Mouse (Mus musculus): ENCODE measurements around the gene Pdgfc.
"Not testable (repeated sequence)": the region's sequence is repeated elsewhere in the genome, so short reads cannot be mapped to it uniquely, and the experiment has no call there.

The Pdgfc gene

DNA sequence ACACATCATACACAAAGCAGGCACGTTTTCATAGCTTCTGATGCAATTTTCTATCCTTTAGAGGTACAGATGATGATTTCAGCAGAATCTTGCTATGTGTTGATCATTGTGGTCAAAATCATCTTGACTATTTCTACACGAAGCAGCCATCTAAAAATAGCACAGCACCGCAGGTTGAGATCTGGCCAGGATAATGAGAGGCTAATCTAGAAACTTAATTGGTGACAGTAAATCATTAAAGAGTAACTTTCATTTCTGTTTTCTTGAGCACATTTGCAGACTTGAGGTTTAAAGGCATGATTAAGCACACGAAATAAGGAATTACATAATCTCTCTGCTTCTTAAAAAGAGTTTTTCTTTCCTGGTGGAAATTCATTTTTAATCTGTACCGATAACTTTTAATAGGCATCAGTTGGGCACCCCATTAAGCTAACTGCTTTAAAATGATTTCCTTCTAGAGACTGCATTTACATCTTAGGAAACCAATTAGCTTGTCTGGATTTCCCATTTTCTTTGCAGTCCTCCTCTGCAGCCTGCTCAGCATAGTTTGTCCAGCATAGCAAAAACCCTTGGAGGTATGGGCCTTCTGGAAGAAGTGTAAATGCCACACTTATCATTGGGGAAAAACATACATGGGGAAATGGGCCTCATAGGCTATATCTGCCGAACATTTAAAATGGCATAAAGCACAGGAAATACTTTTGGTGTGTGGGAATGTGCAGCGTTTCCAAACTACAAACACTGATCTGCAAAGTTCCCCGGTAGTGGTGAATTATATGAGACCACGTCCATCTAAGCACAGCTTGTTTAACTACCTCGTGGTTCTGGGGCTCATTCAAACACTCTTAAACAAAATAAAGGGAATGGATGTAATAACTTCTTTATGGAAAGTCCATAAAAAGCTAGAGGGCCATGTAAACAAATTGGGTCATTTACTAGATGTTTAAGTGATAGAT, 10.7 kb downstream of the Pdgfc start:
- peak; percentile 60 to 61 for DNase-seq

DNA sequence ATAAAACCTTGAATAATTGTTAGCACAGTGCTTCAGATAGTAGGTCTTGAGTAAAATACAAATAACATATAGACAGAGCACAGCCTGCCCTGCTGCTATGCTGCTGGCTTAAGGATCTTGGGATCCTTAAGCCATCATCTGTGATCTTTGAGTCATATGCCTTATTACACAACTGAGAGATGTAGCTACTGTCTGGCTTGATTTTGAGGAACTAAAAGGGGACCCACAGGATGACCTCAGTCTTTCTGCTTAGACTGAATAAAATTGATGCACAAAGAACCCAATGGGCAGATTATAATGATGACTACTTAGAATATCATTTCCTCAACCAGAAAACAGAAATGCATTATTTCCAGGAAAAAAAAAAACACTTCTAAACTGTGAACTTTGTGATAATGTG, 15.3 kb downstream of the Pdgfc start:
- no peak for DNase-seq

DNA sequence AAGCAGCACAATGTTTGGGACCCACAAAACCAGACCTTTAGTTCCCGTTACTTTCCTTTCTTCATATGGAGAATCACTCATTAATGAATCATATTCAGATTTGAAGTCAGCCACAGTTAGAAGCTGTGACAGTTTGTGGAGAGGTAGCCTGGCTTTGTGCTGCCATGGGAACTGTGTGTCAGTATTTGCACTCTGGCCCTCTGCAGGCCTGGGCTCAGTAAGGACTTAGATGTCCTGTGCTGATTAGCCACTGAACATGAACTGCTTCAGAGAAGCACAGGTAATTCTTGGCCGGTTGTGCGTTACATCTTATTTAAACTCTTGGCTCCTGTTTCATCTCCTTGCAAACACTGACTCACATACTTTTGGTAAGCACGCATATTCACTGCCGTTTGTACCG, 16.2 kb downstream of the Pdgfc start:
- DNase-seq, result no peak

DNA sequence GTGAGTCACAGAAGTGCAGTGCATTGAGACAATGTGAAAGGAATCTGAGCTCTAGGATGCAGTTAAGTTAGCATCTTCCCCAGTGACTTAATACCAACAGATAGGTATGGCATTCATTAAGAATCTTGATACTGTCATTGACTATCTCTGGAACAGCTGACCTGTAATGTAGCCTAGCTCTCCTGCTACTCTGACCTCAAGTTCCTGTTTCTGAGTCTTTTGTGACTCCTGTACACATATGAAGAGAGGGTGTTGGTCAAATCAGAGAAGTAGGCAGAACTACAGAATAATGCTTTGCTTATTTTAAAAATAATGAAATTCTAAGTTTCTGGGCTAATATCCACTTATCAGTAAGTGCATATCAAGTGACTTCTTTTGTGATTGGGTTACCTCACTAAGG, 17.9 kb downstream of the Pdgfc start:
- DNase-seq, result no peak

DNA sequence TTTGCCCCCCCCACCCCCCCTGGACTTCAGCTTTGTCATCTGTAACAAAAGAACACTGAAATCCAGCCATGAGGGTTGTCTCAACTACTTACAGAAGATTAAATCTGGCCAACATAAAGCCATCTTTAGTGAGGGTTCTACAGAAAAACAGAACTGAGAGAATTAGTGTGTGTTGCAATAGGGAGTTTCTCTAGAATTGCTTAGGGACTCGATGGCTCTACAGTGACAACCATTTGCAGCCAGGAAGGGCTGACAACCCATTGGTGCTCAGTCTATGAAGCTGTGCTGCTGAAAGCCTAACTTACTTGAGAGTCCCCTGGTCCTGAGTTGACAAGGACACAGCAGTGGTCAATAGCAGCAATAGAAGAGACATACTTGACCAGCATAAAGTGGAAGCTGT, 21.5 kb downstream of the Pdgfc start:
- no peak for DNase-seq

DNA sequence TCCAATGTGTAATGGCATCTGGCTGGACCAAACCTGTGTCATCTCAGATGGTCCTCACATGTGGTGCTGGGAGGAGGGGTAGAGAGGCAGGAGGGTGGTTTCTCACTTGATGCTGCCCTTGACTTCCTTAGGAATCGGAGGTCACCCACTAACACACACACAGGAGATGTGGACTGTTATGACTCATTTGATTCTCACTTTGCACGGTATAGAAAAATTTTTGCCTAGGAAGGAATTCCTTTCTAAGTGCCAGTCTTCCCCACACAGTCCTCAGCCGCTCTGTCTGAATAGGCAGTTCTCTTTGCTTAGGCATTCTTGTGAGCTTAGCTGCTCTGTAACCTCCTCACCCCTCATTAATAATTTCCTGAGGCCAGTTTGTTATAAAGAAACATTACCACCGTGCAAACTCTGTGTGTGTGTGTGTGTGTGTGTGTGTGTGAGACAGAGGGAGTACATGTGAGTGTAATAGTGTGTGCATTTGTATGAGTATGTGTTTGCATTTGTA, 22.4 kb downstream of the Pdgfc start:
- peak; percentile 50 to 70 for DNase-seq

DNA sequence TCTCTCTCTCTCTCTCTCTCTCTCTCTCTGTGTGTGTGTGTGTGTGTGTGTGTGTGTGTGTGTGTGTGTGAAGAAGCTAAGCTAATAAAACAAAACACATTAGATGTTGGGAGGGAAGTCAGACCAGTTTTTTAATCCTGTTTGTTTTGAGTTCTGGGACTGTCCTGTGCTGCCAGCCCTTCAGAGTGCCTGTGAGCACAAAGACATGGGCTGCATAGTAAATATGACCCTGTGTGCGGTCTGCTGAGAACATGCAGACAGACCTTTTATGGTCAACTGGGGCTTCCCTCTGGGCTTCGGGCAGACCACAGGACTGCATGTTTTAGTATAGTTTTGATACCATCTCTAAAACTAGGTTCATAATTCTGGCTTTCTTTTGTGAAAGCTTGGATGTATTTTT, 32.3 kb downstream of the Pdgfc start:
- DNase-seq, result no peak

DNA sequence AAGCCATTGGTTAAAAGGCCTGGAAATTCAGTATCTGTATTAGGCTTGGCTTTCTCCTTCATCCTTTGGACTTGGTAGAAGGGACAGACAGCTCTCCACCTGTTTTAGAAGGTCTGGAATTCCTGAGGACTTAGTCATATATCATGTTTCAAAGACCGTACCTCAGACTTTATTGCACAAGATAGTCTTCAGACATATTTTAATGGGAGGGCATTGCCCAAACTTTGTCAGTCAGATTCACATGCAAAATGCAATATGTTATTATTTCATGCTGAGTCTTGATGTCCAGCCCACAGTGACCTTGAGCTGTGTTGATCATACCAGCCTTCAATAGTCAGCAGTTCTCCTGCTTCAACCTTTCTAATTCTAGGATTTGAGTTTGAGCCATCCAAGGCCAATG, 64.9 kb downstream of the Pdgfc start:
- DNase-seq, result no peak

DNA sequence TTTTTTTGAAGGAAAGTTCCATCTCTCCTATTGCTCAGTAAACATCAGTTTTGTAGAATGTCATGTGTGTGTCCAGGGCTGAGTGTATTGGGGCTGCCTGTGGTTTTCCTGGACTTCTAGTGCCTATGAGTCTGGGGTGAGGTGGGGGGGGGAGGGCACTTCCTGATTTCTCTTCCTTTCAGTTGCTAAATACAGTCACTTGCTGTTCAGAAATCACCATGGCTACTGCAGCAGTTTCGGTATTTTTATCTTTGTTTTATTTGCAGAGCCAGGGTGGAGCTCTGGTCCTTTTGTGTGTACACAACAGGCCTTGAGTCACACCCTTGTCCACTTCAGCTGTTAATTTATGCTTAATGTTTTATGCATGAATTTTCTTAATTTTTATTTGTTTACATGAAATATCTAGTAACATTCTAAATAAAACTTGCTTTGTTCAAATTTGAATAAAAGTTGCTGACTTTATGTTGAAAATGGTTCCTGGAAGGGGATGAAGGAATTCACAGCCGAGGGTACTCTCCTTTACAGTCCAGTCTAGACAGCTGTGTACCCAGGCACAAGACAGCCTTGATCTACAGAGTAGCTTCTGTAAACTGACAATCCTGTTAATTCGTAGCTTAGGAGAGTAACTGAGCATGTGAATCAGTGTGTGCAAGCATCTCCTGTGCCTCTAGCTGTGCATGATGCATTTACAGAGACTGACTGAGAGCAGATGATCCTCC, 66.1 kb downstream of the Pdgfc start:
- peak in 1 of 2 experiments; percentile 48 for DNase-seq

DNA sequence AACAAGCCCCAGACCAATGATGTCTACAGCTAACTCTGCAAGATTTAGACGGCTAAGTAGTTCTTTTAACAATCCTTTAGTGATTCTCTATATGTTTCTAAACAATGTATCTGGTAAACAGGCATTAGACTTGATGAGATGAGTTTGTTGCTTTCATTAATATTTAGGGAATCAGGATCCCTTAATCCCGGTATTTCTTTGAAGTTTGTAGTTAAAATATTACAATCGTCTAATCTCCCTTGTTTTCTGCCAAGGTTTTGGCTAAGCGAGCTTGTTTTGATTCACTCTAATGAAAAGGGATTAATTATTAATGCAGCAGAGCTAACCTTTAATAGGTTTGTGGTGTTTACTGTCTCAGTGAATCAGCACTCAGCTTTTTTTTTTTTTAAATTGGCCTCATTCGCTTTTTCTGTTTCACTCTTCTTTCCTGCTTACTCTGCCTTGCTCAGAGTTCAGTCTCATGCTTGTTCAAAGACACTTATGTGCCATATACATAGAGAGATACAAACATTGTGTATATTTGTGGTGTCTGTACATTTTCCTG, 66.7 kb downstream of the Pdgfc start:
- peak in 1 of 2 experiments; percentile 76 for DNase-seq

DNA sequence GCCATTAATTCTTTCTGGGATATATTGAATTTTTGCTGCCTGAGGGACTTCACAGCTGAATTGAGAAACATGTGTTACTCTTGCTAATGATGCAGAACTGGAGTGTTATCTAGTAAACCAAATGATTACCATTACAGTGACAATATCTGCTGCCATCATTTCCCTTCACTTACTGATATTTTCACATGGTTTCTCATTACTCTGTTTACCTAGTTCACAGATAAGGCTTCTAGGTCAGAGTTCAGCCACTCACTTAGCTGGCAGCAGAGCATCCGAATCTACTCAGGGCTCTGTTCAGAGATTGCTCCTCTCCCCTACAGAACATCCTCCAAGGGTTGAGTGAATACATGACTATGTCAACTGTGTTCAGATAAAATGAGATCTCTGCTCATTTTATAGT, 71.3 kb downstream of the Pdgfc start:
- no peak for DNase-seq

DNA sequence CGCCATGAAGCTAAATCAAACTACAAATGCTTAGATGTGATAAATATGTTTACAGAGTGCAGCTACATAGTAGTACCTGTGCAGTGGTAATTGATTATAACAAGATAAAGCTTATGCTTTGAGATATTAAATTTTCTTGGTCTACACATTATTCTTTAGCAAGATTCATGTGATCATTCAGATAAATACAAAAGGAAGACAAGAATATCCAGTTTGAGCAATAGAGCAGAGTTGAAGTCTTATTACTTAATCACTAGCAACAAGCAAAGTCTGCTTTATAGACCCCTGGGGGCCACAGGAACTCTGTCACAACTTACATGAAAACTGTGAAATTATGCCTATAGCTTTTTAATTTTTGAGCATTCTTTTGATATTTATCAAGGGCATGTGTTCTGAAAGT, 74.8 kb downstream of the Pdgfc start:
- DNase-seq, result no peak

DNA sequence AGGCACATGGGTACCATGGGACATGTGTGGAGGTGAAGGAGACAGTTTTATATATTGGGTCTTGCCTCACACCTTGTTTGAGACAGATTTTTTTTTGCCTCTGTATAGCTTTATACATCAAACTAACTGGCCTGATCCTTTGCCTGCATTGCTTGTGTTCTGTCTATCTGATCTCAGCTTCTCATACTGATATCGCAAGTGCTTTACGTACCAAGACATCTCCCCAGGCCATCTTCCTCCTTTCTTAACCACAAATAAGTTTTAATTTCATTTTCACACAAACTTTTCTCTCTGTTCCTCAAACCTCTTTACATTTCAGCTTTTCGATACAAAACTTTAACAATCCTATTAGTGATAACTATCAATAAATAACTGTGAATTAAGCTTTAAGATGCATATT, 76.7 kb downstream of the Pdgfc start:
- DNase-seq, result no peak

DNA sequence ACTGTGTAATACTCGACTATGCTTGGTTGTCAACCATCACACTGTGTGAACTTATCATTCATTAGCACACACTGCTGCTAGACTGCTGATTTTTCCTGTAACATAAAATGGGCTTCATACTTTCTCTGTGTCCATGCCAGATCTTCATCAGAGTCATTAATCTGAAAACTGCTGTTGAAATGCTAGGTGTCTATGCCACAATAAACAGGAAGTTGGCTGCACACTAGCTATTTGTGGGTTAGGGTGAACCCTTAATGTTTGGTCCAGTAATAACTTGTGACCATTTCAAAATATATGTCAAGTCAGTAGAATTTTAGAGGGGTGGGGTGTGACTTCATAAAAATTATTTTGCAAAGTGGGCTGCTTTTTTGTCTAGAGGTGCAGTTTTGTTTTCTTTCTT, 84.4 kb downstream of the Pdgfc start:
- no peak for DNase-seq

DNA sequence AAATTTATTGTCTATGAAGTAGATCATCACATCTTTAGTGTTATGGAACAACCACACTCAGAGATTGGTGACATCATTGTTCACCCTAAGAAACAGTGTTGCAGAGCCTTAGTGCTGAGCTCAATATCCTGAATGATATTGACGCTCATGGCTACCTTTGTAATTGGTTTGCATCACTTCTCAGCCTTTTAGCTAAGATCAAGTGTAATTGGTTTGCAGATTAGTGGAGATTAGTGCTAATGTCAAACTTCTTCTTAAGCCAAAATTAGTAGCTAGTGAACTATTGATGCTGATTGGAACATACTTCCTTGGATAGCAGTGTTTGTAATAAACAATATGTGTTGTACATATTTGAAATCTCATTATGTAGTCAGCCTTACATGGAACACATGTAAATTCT, 85.5 kb downstream of the Pdgfc start:
- DNase-seq, result no peak

DNA sequence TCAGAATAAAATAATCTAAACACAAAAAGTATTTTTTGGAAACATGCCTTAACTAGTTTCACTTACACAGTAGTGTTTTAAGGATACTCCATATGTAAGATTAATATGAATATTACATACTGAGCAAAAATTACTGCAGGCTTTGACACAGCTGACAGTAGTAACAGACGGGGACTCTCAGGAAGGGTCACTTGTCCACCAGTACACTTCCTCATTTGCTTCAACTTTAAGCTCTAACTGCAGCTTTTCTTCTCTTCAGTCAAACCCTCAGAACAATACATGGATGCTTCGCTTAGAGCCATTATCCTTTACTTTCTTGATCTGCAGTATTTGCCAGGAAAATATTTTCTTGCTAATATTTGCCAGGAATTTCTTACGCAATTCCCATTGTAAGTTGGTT, 87.2 kb downstream of the Pdgfc start:
- no peak for DNase-seq

DNA sequence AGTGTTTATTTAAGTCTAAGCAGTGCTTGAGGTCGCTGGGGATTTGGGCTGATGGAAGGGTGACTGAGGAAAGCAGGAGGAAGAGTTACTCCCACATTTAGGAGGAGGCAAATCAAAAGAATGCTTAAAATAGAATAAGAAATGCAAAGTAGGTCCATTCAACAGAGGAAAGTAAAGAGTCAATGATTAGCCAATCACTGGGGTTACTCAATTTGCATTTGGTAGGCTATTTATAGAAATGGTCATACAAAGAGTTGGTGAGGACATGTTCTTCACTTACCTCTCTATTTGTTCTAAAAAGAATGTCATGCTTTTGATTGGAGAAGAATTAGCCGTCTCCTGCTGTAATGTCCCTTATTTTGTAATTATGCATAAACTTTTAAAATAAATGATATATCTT, 90.8 kb downstream of the Pdgfc start:
- DNase-seq, result peak in 1 of 2 experiments; percentile 37

DNA sequence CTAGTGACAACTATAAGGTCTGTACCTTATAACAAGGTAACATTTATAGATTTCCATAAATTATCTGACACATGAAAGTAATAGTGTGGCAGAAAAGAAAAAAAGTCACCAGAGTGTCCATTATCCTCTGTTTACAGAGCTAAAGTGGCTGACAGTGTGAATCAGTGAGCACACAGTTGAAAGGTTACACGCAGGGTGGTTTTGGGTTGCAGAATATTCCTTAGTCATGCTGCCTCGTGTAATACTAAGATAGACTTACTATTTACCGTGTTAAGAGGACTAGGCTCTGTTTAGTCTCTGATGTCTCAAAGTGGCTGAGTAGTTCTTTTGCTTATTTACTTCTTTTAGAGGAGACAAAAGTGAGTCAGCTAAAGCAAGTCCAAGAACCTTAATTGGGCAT, 100.8 kb downstream of the Pdgfc start:
- DNase-seq, result no peak

DNA sequence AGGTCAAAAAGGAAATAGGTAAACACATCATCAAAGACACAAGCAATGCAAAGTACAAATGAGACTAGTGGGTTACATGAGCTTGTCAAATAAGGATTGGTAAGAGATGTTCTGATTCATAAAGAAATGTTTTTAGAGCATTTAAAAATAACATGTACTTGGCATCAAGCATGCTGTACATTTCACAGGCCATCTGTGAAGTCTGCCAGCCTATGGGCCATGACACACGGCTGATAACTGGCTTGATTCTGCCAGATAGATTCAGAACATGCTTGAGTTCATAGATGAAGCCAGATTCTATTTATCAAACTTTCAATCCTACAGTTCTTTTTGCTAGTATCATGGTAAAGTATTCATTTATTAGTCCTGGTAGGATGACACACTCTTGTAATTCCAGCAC, 101.8 kb downstream of the Pdgfc start:
- not testable (repeated sequence) for DNase-seq

DNA sequence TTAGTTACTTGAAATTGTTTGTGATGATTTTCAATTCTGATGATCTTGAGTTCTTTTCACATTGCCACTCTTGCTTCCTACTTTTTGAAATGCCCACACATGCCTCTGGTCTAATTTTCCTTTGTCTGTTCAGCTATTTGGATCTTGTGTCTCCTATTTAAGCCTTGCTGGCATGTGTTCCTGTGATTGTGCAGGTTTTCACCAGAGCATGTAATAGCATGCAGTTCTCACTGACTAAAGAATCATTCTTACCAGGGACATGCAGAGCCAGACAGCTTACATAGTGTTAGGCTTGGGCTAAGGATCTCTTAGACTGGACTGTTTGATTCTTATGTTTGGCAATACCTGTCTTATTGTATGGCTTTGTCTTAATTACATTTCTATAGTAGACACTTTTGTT, 107.5 kb downstream of the Pdgfc start:
- DNase-seq, result no peak

DNA sequence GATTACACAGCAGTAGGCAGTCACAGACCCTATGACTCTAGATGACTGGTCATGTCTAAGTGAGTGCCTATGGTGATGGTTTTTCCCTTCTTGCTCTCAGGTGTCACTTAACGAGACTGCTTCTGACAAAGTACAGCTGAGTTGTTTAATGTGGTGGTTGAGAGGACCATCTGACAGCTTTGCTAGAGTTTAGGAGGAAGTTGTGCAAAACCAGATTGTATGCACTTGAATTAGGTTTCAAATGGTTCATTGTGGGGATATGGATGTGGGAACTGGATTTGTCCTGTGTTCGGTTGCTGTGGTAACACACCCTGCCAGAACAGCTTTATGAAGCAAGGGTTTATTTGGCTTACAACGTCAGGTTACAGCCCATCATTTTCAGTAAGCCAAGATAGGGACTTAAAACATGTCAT, 112.9 kb downstream of the Pdgfc start:
- no peak for DNase-seq

DNA sequence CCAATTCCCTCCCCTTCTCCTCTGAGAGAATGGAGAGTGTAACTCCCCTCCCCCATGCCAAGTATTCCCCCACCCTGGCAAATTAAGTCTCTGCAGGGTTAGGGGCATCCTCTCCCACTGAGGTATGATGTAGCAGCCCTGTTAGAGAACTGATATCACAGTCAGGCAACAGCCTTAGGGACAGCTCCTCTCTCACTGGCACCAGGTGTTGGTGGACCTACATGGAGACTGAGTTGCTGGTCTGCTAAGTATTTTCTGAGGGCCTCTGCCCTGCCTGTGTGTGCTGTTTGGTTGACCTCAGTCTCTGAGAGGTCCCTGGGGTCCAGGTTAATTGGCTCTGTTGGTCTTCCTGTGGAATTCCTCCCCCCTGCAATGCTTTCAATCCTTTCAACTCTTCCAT, 114.0 kb downstream of the Pdgfc start:
- DNase-seq, result no peak

DNA sequence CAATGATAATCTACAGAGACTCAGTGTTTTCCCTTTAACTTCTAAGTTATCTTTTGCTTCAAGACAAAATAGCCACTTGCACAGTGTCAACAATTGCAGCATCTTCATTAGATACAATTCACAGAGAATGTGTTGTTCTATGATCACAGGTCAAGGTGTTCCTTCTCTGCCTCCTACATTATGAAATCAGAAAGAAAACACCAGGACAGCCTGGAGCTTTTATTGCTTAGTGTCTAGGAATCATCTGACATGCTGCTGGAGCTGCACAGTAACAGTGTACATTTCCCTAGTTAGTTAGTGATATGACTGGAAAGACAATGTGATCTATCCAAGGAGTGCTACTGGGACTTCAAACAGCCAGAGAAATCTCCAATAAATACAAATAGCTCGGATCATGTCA, 118.2 kb downstream of the Pdgfc start:
- no peak for DNase-seq
